Mouse (Mus musculus): ENCODE results near the gene Fcer1g.
A peak's percentile ranks its signal among the peaks of the same experiment; 100 is the strongest.

DNA sequence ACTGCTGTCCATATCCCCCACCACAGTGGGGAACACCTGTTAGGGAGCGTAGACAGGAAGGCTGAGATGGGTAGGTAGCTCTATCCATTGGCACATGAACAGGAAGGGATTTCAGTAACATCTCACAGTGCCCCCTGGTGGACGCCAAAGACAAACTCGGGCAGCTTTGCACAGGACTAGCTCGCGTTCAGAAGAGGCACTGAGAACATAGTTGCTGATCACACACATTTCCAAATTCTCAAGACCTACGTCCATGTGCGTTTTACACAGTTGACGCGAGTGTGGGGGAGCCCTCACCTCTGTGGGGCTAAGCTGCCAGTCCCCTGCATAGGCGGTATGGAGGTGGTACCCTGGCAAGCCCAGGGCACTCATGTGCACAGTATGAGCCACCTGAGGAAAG is 13.3 kb downstream of the Fcer1g start:
- peak; percentile 92 for TF ChIP-seq CTCF (IDR thresholded peaks at IDR 0.05; ENCODE audit: low read depth)
- no peak for TF ChIP-seq EP300 (IDR thresholded peaks at IDR 0.05; ENCODE audit: low read depth)
